Mouse (Mus musculus): ENCODE data around the gene Klk12.

DNA sequence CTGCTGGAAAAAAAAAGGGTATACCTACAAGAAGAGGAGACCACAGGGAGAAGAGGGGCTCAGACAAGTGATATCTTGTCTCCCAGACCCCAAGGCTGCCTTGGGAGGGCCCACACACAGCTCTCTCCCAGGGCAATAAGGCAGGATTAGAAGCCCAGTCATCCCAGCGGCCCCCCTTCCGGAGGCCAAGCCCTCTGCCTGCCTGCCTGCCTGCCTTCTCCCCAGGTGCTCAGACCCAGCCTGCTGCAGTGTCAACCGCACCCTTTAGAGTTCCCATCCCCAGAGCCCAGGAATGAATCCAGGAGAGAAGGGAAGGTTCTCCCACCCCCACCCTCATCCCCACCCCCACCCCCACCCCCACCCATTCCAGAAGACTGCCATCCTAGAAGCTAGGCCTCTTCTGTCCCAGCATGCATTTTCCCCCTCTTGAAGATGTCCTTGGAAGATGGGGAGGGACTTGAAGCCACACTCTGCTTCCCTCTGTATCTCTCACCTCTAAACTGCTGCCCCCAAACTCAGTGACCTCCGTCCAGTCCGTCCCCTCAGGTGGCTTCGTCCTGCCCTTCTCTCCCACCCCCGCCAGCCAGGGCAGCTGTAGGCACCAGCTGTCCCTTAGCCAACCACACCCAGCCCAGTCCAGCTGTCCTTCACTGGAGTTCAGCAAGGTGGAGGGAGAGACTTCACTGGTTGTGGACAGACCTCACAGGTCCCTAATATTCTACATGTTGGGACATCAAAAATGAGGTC lies 6.8 kb downstream of the Klk12 start:
- TF ChIP-seq CTCF (conservative IDR thresholded peaks at IDR 0.05; ENCODE audit: insufficient read depth, insufficient read length, low read depth, low read length) (no peak), POLR2A (IDR thresholded peaks at IDR 0.05; ENCODE audit: low read depth, low read length) (no peak)

All from kidney, adult 2 months (tissue).